Mouse (Mus musculus): ENCODE results near the gene Grin2a. TPM values are rescaled to one million over a fixed set of nuclear protein-coding genes. Genes with fewer than 3 reads are reported as not detected.

Grin2a gene
- total RNA-seq, 1 experiment from 2014 or later: not detected

- no peak for ATAC-seq (replicated peaks; ENCODE audit: insufficient number of reproducible peaks, low FRiP score, low TSS enrichment, poor library complexity, severe bottlenecking)
These were observed 96.2 kb downstream of the Grin2a start for GRCm38 (mm10) chr16:9899176-9899575.

GRCm38 (mm10) chr16:9895581-9895980 is 99.8 kb downstream of the Grin2a start:
- no peak for ATAC-seq (replicated peaks; ENCODE audit: insufficient number of reproducible peaks, low FRiP score, low TSS enrichment, poor library complexity, severe bottlenecking)

- no peak for ATAC-seq (replicated peaks; ENCODE audit: insufficient number of reproducible peaks, low FRiP score, low TSS enrichment, poor library complexity, severe bottlenecking)
These were observed 109.2 kb downstream of the Grin2a start for GRCm38 (mm10) chr16:9886155-9886554.

GRCm38 (mm10) chr16:9884141-9884540 is 111.2 kb downstream of the Grin2a start:
- ATAC-seq (replicated peaks; ENCODE audit: insufficient number of reproducible peaks, low FRiP score, low TSS enrichment, poor library complexity, severe bottlenecking): no peak

GRCm38 (mm10) chr16:9882420-9882819 is 112.9 kb downstream of the Grin2a start:
- ATAC-seq (replicated peaks; ENCODE audit: insufficient number of reproducible peaks, low FRiP score, low TSS enrichment, poor library complexity, severe bottlenecking): no peak

- no peak for ATAC-seq (replicated peaks; ENCODE audit: insufficient number of reproducible peaks, low FRiP score, low TSS enrichment, poor library complexity, severe bottlenecking)
These were observed 122.4 kb downstream of the Grin2a start for GRCm38 (mm10) chr16:9873001-9873400.

- no peak for ATAC-seq (replicated peaks; ENCODE audit: insufficient number of reproducible peaks, low FRiP score, low TSS enrichment, poor library complexity, severe bottlenecking)
These were observed 129.7 kb downstream of the Grin2a start for GRCm38 (mm10) chr16:9865710-9866109.

- no peak for ATAC-seq (replicated peaks; ENCODE audit: insufficient number of reproducible peaks, low FRiP score, low TSS enrichment, poor library complexity, severe bottlenecking)
These were observed 130.3 kb downstream of the Grin2a start for GRCm38 (mm10) chr16:9865039-9865438.

- ATAC-seq (replicated peaks; ENCODE audit: insufficient number of reproducible peaks, low FRiP score, low TSS enrichment, poor library complexity, severe bottlenecking): no peak
These were observed 137.6 kb downstream of the Grin2a start for GRCm38 (mm10) chr16:9857758-9858157.

- ATAC-seq (replicated peaks; ENCODE audit: insufficient number of reproducible peaks, low FRiP score, low TSS enrichment, poor library complexity, severe bottlenecking): no peak
These were observed 143.9 kb downstream of the Grin2a start for GRCm38 (mm10) chr16:9851265-9851988.

- no peak for ATAC-seq (replicated peaks; ENCODE audit: insufficient number of reproducible peaks, low FRiP score, low TSS enrichment, poor library complexity, severe bottlenecking)
These were observed 153.9 kb downstream of the Grin2a start for GRCm38 (mm10) chr16:9841496-9841895.

GRCm38 (mm10) chr16:9836542-9836941 is 158.8 kb downstream of the Grin2a start:
- ATAC-seq (replicated peaks; ENCODE audit: insufficient number of reproducible peaks, low FRiP score, low TSS enrichment, poor library complexity, severe bottlenecking): no peak

- no peak for ATAC-seq (replicated peaks; ENCODE audit: insufficient number of reproducible peaks, low FRiP score, low TSS enrichment, poor library complexity, severe bottlenecking)
These were observed 161.1 kb downstream of the Grin2a start for GRCm38 (mm10) chr16:9834236-9834635.

- no peak for ATAC-seq (replicated peaks; ENCODE audit: insufficient number of reproducible peaks, low FRiP score, low TSS enrichment, poor library complexity, severe bottlenecking)
These were observed 170.3 kb downstream of the Grin2a start for GRCm38 (mm10) chr16:9825110-9825483.

GRCm38 (mm10) chr16:9824436-9825109 is 170.8 kb downstream of the Grin2a start:
- no peak for ATAC-seq (replicated peaks; ENCODE audit: insufficient number of reproducible peaks, low FRiP score, low TSS enrichment, poor library complexity, severe bottlenecking)

GRCm38 (mm10) chr16:9823686-9824085 is 171.7 kb downstream of the Grin2a start:
- ATAC-seq (replicated peaks; ENCODE audit: insufficient number of reproducible peaks, low FRiP score, low TSS enrichment, poor library complexity, severe bottlenecking): no peak

- no peak for ATAC-seq (replicated peaks; ENCODE audit: insufficient number of reproducible peaks, low FRiP score, low TSS enrichment, poor library complexity, severe bottlenecking)
These were observed 175.9 kb downstream of the Grin2a start for GRCm38 (mm10) chr16:9819508-9819907.

- no peak for ATAC-seq (replicated peaks; ENCODE audit: insufficient number of reproducible peaks, low FRiP score, low TSS enrichment, poor library complexity, severe bottlenecking)
These were observed 194.0 kb downstream of the Grin2a start for GRCm38 (mm10) chr16:9801338-9801737.

GRCm38 (mm10) chr16:9800221-9800620 is 195.1 kb downstream of the Grin2a start:
- no peak for ATAC-seq (replicated peaks; ENCODE audit: insufficient number of reproducible peaks, low FRiP score, low TSS enrichment, poor library complexity, severe bottlenecking)

- no peak for ATAC-seq (replicated peaks; ENCODE audit: insufficient number of reproducible peaks, low FRiP score, low TSS enrichment, poor library complexity, severe bottlenecking)
These were observed 202.4 kb downstream of the Grin2a start for GRCm38 (mm10) chr16:9792976-9793375.
